Mouse (Mus musculus) T-helper 17 cell (primary cell): ENCODE results near the gene Agps.

Experiments used
- in situ Hi-C, 2 experiments: fragments of 300-600 bp; cut with MboI, MseI; formaldehyde crosslinking; loops; 1 replicate in 1 of 2; 2 replicates in 1 of 2; pipeline ENCODE4 v1.15.1; 2025; ENCODE audit warnings: high pct_unique_total_duplicates in 2 of 2

The Agps gene

GRCm38 (mm10) chr2:75831881-75832633, at the start of gene Agps:
Agps (plus strand) TSS chr2:75832177.
- in situ Hi-C loops = no loop called here

- in situ Hi-C loops = loop anchor here (5.0 kb wide), 3 partner anchors 61 to 281 kb away; no protein-coding TSS in a partner anchor
These were observed 45.9 kb upstream of the Agps start for GRCm38 (mm10) chr2:75786075-75786474.

GRCm38 (mm10) chr2:75788511-75788910, 43.5 kb upstream of the Agps start:
- in situ Hi-C loops = loop anchor here (5.0 kb wide), 3 partner anchors 59 to 279 kb away; no protein-coding TSS in a partner anchor

GRCm38 (mm10) chr2:75789959-75790523, 41.9 kb upstream of the Agps start:
- in situ Hi-C loops = loop anchor here (5.0 kb wide), 4 partner anchors 57 to 277 kb away; no protein-coding TSS in a partner anchor

- in situ Hi-C loops = loop anchor here in 1 of 2 experiments (5.0 kb wide), 2 partner anchors 56 to 176 kb away; no protein-coding TSS in a partner anchor
These were observed 40.2 kb upstream of the Agps start for GRCm38 (mm10) chr2:75791561-75792308.

- in situ Hi-C loops = loop anchor here in 1 of 2 experiments (5.0 kb wide), 2 partner anchors 55 to 175 kb away; no protein-coding TSS in a partner anchor
These were observed 39.4 kb upstream of the Agps start for GRCm38 (mm10) chr2:75792377-75793203.

GRCm38 (mm10) chr2:75796181-75796580, 35.8 kb upstream of the Agps start:
- in situ Hi-C loops = no loop called here

GRCm38 (mm10) chr2:75798434-75798970, 33.5 kb upstream of the Agps start:
- in situ Hi-C loops = no loop called here

- in situ Hi-C loops = no loop called here
These were observed 26.2 kb upstream of the Agps start for GRCm38 (mm10) chr2:75805767-75806166.

GRCm38 (mm10) chr2:75806891-75807290, 25.1 kb upstream of the Agps start:
- in situ Hi-C loops = no loop called here

- in situ Hi-C loops = no loop called here
These were observed 24.5 kb upstream of the Agps start for GRCm38 (mm10) chr2:75807460-75807859.

- in situ Hi-C loops = loop anchor here in 1 of 2 experiments (10.0 kb wide), 1 partner anchor 1900 kb away; the partner anchor contains the start of gene Atp5g3
These were observed 17.1 kb upstream of the Agps start for GRCm38 (mm10) chr2:75814880-75815279.

- in situ Hi-C loops = loop anchor here in 1 of 2 experiments (10.0 kb wide), 1 partner anchor 1901 kb away; the partner anchor contains the start of gene Atp5g3
These were observed 16.5 kb upstream of the Agps start for GRCm38 (mm10) chr2:75815521-75815920.

GRCm38 (mm10) chr2:75816673-75817072, 15.3 kb upstream of the Agps start:
- in situ Hi-C loops = loop anchor here in 1 of 2 experiments (10.0 kb wide), 1 partner anchor 1902 kb away; the partner anchor contains the start of gene Atp5g3

- in situ Hi-C loops = loop anchor here in 1 of 2 experiments (10.0 kb wide), 1 partner anchor 1904 kb away; the partner anchor contains the start of gene Atp5g3
These were observed 13.3 kb upstream of the Agps start for GRCm38 (mm10) chr2:75818719-75819118.

GRCm38 (mm10) chr2:75819796-75820195, 12.2 kb upstream of the Agps start:
- in situ Hi-C loops = loop anchor here in 1 of 2 experiments (10.0 kb wide), 1 partner anchor 1905 kb away; the partner anchor contains the start of gene Atp5g3

- in situ Hi-C loops = no loop called here
These were observed 9.8 kb upstream of the Agps start for GRCm38 (mm10) chr2:75821971-75822751.

GRCm38 (mm10) chr2:75823736-75824135, 8.2 kb upstream of the Agps start:
- in situ Hi-C loops = no loop called here

- in situ Hi-C loops = no loop called here
These were observed 7.8 kb upstream of the Agps start for GRCm38 (mm10) chr2:75824144-75824543.
